Mouse (Mus musculus) bone marrow macrophage, adult 2 months (primary cell): ENCODE measurements around the gene Pdx1.

Experiments used
- CTCF ChIP-seq: IDR thresholded peaks from 2 replicates; pipeline ENCODE4 v1.5.1; 2012; ENCODE audit warnings: low read depth, mild to moderate bottlenecking, low read length, moderate library complexity
- POLR2A ChIP-seq: IDR thresholded peaks from 2 replicates; pipeline ENCODE4 v1.6.1; 2012; ENCODE audit warnings: mild to moderate bottlenecking, low read depth, low read length, borderline replicate concordance

GRCm38 (mm10) chr5:147272808-147273345, 3.1 kb downstream of the Pdx1 start:
- no peak for TF ChIP-seq POLR2A
- TF ChIP-seq CTCF, result no peak
